Mouse (Mus musculus) forelimb bud, embryonic 11.5 days (tissue): ENCODE measurements around the gene Lysmd3.

Source experiments
- DNase-seq: peaks from one replicate; pipeline ENCODE4 v3.0.0-alpha.2; 2012; ENCODE audit warnings: low read depth, low spot score

Gene Lysmd3

GRCm38 (mm10) chr13:81667713-81668112, 10.2 kb downstream of the Lysmd3 start:
- no peak for DNase-seq

DNA sequence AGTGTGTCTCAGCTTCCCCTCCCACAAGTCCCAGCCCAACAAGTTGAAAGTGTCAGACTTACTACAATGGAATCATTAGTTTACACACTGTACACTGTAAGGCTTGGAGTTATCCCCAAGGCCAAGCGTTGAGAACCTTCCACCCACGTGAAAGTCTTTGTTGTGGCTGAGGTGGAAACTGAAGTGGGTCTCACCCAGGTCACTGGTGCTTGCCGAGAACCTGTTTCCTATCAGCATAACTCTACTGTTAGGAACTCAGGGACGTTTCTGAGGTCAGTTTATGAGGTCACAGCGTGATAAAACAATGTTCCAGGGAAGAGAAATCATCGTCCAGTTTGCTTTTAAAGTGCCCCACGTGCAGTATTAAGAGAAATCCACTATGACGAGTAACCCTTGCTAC, 17.9 kb downstream of the Lysmd3 start:
- DNase-seq: no peak

- DNase-seq: no peak
These were observed 25.6 kb downstream of the Lysmd3 start for GRCm38 (mm10) chr13:81683107-81683506.

GRCm38 (mm10) chr13:81684258-81684657, 26.8 kb downstream of the Lysmd3 start:
- DNase-seq: no peak

- DNase-seq: no peak
These were observed 27.4 kb downstream of the Lysmd3 start for GRCm38 (mm10) chr13:81684884-81685283.

- DNase-seq: no peak
These were observed 32.1 kb downstream of the Lysmd3 start for GRCm38 (mm10) chr13:81689587-81689986.

GRCm38 (mm10) chr13:81690477-81690876, 33.0 kb downstream of the Lysmd3 start:
- DNase-seq: no peak

- no peak for DNase-seq
These were observed 34.1 kb downstream of the Lysmd3 start for GRCm38 (mm10) chr13:81691606-81692005.

- no peak for DNase-seq
These were observed 37.0 kb downstream of the Lysmd3 start for GRCm38 (mm10) chr13:81694446-81694845.

GRCm38 (mm10) chr13:81703148-81703547, 45.7 kb downstream of the Lysmd3 start:
- no peak for DNase-seq

GRCm38 (mm10) chr13:81703621-81704020, 46.2 kb downstream of the Lysmd3 start:
- DNase-seq: no peak

- DNase-seq: no peak
These were observed 48.8 kb downstream of the Lysmd3 start for GRCm38 (mm10) chr13:81706311-81706710.

DNA sequence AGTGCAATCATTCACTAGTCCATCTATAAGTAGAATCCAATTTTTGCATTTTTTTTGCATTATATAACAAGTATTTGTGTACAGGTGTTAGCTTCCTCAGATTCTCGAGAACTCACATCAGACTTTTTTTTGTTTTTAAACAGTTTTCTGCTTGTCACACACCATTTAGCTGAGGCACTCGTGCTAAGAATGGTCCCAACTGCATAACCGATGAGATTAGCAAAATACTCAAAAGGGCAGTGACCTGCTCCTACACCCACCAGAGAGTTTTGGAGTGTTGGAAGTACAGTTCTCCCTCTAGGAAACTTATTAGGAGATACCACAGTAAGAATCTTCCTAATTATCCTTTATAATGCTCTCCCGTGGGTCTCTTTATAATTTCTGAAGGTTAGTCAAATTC, 52.3 kb downstream of the Lysmd3 start:
- DNase-seq: no peak

- no peak for DNase-seq
These were observed 52.8 kb downstream of the Lysmd3 start for GRCm38 (mm10) chr13:81710266-81710665.

GRCm38 (mm10) chr13:81710775-81711545, 53.5 kb downstream of the Lysmd3 start, which contains the start of the genes Polr3g and Mblac2:
Gene Polr3g, minus strand, starts transcription at chr13:81711013.
Gene Mblac2, plus strand, starts transcription at chr13:81711341.
- DNase-seq: peak; percentile 91

GRCm38 (mm10) chr13:81711546-81712371, 54.3 kb downstream of the Lysmd3 start:
- peak; percentile 16 for DNase-seq

- DNase-seq: no peak
These were observed 56.4 kb downstream of the Lysmd3 start for GRCm38 (mm10) chr13:81713896-81714295.
